8 mouse cellular contexts compared by ENCODE assay signal in genomic region chr12:109437559-109438350, GRCm38 (mm10). TPM values are rescaled to one million over a fixed set of nuclear protein-coding genes. Genes with fewer than 3 reads are reported as not detected.
DNase-seq lines count a peak whose midpoint lies in the region; ATAC-seq and TF ChIP-seq lines count a peak whose summit lies in the region.

No protein-coding gene starts in this region.

- ATAC-seq in G1E (ENCODE audit: extremely low read depth, insufficient number of reproducible peaks, low FRiP score, poor library complexity, severe bottlenecking): no peak
- ATAC-seq in forebrain, postnatal 0 days: no peak; the same call in 1 of the 2 replicates

- peak overlapping the region; percentile 19; the same call in 1 of the 2 replicates for H3K4me2 ChIP-seq in forebrain, postnatal 0 days (ENCODE audit: low read depth)

- DNase-seq in G1E (ENCODE audit: low spot score): no peak
- peak; percentile 75 for DNase-seq in c-Kit-positive CD71-positive TER-119-positive erythroid progenitor cells, embryonic 14.5 days (ENCODE audit: low spot score)
- DNase-seq in forebrain, postnatal 0 days: peak; percentile 70
- DNase-seq in heart, postnatal 4 days: peak; percentile 90
- peak; percentile 53 for DNase-seq in layer of hippocampus, adult 9-11 months
- peak; percentile 91 for DNase-seq in lung, postnatal 14 days
- peak; percentile 76 for DNase-seq in retina, postnatal 1 day
- DNase-seq in thymus, postnatal 36 days: peak; percentile 90 to 92

- H3K4me3 ChIP-seq in G1E (ENCODE audit: low read depth, low read length): peak overlapping the region; percentile 31; the same call in 1 of the 2 replicates
- H3K4me3 ChIP-seq in forebrain, postnatal 0 days (ENCODE audit: low read depth, low read length): no peak overlapping the region

- H3K27ac ChIP-seq in forebrain, postnatal 0 days (ENCODE audit: low read depth, low read length): no peak overlapping the region

- H3K4me1 ChIP-seq in G1E (ENCODE audit: insufficient read depth, low read depth, low read length): no peaks in the 10 kb centered on the region
- no peaks in the 10 kb centered on the region for H3K4me1 ChIP-seq in forebrain, postnatal 0 days (ENCODE audit: insufficient read depth)

- H3K9me3 ChIP-seq in G1E (replicated peaks): peaks cover 96% of the 10 kb centered on the region
- no peaks in the 10 kb centered on the region for H3K9me3 ChIP-seq in forebrain, postnatal 0 days (ENCODE audit: low read length)

- 10% methylated on average over 25 of the region's 25 CpGs for WGBS in forebrain, postnatal 0 days

- no peak for TF ChIP-seq CTCF in G1E (IDR thresholded peaks at IDR 0.05; ENCODE audit: low read depth, low read length)
- TF ChIP-seq CTCF in forebrain, postnatal 0 days (IDR thresholded peaks at IDR 0.05; ENCODE audit: low read depth): peak; percentile 85

- no peak overlapping the region for H3K9ac ChIP-seq in forebrain, postnatal 0 days

- no peaks in the 10 kb centered on the region for H3K36me3 ChIP-seq in G1E (replicated peaks)
- H3K36me3 ChIP-seq in forebrain, postnatal 0 days (ENCODE audit: insufficient read depth): no peaks in the 10 kb centered on the region

- no peaks in the 10 kb centered on the region for H3K27me3 ChIP-seq in G1E (ENCODE audit: insufficient read depth, low read length)
- peaks cover 9% of the 10 kb centered on the region for H3K27me3 ChIP-seq in forebrain, postnatal 0 days (ENCODE audit: insufficient read depth, low read length)

RNA-seq across cellular contexts. Expression of gene Dlk1, which starts 14.9 kb away (rescaled TPM):
- total RNA-seq in G1E (2014; fragmentation: Nextera tagmentation) (not detected in 2 replicates), G1E (2017) (0.76 TPM in 1 of 2 replicates, not detected in the other)
- not detected in 2 replicates for polyA plus RNA-seq in G1E (2012)
- 16.5 and 35.8 TPM in 2 replicates for total RNA-seq in forebrain, postnatal 0 days (2014; rRNA removed)
- polyA plus RNA-seq in forebrain, postnatal 0 days (2015; fragmentation: Nextera tagmentation; extraction: Ambion mirVana): 12.6 and 18.8 TPM in 2 replicates
- 10 to 100 TPM; 66.1 to 72.8 TPM for total RNA-seq in heart, postnatal 4 days (2021)
